Mouse (Mus musculus) erythroid progenitor cell, adult 5-6 weeks (primary cell): ENCODE results near the gene Gpbar1. TPM values are rescaled to one million over a fixed set of nuclear protein-coding genes. Genes with fewer than 3 reads are reported as not detected.
"Not testable (repeated sequence)": the region's sequence is repeated elsewhere in the genome, so short reads cannot be mapped to it uniquely, and the experiment has no call there.

Experiments used
- ATAC-seq: replicated peaks from 2 replicates; pipeline ENCODE4 v1.8.0; 2016; ENCODE audit warnings: moderate number of reproducible peaks, mild to moderate bottlenecking, moderate TSS enrichment, inconsistent platforms; ENCODE audit not compliant: poor library complexity, low FRiP score, severe bottlenecking
- total RNA-seq, 2 experiments: library from RNA; stranded (forward) in 1 of 2; stranded (reverse) in 1 of 2; fragments of 150-400 nt in 1 of 2; fragments of 186-747, 209-891 nt in 1 of 2; gene quantifications; 2 replicates each; pipeline versions ENCODE4 v1.2.3 to v1.2.4; 2015 to 2017; ENCODE audit warnings: low replicate concordance in 2 of 2

Gene Gpbar1
- total RNA-seq, 2 experiments from 2014 or later: not detected

DNA sequence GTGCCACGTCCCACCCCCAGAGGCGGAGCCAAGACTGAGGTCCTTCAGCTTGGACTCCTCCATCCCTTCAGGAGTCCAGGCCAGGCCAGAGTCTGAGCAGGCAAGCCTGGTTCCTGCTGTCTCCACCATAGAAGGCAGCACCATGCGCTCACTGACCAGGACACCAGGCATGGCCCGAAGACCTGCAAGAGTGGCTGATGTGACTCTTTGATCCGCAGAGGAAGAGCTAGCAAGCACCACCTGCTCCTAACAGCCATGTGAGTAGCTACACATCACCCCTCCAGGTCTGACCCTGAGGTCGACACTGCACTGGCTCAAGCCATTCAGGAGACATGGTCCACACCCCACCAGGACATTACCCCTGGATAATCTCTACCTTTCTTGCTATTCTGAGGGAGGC is 1.3 kb upstream of the Gpbar1 start:
- ATAC-seq: no peak

- no peak for ATAC-seq
These were observed 340 bp upstream of the Gpbar1 start for GRCm38 (mm10) chr1:74277883-74278537.

DNA sequence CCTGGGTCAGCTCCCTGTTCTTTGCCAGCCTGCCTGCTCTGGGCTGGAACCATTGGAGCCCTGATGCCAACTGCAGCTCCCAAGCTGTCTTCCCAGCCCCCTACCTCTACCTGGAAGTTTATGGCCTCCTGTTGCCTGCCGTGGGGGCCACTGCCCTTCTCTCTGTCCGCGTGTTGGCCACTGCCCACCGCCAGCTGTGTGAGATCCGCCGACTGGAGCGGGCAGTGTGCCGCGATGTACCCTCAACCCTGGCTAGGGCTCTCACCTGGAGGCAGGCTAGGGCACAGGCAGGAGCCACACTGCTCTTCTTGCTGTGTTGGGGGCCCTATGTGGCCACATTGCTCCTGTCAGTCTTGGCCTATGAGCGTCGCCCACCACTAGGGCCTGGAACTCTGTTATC is 638 bp downstream of the Gpbar1 start:
- ATAC-seq: no peak

DNA sequence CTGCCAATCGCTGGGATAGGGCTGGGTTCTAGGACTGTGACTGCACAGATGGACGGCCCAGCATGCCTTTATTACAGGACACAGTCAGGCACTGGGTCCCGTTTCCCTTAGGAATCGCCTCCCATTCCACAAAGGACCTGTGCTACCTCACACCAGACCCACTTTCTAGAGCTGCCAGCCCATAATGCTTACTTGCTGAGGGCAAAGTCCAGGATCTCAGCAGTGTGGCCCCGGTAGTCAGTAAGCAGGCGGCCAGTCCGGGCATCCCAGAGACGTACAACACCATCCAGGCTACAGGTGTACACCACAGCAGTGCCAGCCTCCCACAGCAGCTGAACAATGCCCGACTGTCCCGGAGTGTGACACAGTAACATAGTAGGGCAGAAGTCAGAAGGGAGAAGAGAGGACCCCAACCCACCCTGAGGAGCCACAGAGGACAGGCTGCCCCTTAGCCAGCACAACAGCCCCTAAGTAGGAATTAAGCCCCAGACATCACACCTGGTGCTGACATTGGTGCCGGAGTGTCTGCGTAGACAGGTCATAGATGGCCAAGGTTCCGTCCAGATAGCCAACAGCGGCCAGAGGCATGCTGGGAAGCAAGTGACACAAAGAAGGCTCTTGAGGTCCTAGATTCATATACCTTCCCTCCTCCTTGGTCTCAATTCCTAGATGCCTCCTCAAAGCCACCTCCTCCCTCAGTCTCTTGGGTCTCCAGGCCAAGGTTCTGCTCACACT is 2.4 kb downstream of the Gpbar1 start:
- no peak for ATAC-seq

DNA sequence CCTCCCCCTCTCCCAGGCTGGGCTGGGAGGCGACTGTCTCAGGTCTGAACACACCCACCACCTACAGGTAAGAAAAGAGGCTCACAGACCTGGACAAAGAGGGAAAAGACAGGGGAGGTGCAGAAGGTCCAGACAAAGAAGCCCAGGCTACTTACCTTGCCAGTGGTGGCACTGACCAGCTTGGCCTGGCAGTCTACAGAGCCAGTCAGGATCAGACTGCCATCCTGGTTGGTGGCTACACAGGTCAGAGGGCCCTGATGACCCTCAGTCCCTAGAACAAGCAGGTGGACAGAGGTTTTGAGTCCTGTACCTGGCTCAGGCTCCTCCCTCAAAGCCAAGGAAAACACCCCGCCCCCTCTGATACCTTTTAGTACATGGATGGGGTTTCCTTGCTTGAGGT is 3.0 kb downstream of the Gpbar1 start:
- ATAC-seq: no peak

DNA sequence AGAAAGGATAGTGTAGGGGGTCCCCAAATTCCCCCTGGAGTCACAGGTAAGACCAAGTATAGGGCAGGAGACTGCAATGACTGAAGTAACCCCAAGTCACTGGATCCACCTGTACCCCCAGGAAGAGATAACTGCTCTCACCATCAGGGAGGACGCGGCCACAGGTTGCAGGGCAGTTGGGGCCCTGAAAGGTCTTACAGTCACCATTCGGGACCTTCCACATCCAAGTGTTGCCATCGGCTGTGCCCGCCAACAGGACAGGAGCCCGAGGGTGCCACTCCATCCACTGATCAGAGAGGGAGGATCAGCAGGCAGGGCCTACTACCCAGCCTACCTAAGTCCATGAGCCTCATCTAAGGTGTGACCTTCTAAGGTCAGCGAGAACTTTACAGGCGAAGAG is 3.5 kb downstream of the Gpbar1 start:
- ATAC-seq: no peak

- ATAC-seq: no peak
These were observed 4.7 kb downstream of the Gpbar1 start for GRCm38 (mm10) chr1:74282896-74283625.

GRCm38 (mm10) chr1:74283686-74284463 is 5.5 kb downstream of the Gpbar1 start:
- no peak for ATAC-seq

- ATAC-seq: peak; percentile 92
These were observed 6.3 kb downstream of the Gpbar1 start, which contains the start of the genes Aamp and Pnkd for GRCm38 (mm10) chr1:74284543-74285160. TSS of gene Aamp (minus strand) at chr1:74284738. TSS of gene Pnkd (plus strand) at chr1:74284930.

- no peak for ATAC-seq
These were observed 7.1 kb downstream of the Gpbar1 start for GRCm38 (mm10) chr1:74285212-74286010.

GRCm38 (mm10) chr1:74286869-74287607 is 8.7 kb downstream of the Gpbar1 start:
- not testable (repeated sequence) for ATAC-seq

DNA sequence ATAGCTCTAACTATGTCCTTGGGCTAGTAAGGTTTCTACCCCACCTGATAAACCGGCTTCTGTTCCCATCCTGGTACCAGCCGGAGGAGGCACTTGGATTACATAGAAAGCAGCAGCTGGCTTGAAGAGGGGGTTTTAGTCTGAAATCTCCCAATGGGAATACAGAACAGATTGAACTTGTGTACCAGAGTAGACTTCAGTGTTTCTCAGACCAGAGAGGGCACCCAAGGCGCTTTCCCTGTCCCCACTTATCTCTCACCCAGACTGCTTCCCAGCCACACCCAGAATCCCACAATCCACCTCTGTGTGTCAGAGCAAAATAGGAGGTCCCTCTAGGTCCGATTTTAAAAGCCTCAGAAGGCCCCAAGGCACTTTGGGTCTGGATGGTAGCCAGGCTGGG is 10.0 kb downstream of the Gpbar1 start:
- ATAC-seq: no peak

DNA sequence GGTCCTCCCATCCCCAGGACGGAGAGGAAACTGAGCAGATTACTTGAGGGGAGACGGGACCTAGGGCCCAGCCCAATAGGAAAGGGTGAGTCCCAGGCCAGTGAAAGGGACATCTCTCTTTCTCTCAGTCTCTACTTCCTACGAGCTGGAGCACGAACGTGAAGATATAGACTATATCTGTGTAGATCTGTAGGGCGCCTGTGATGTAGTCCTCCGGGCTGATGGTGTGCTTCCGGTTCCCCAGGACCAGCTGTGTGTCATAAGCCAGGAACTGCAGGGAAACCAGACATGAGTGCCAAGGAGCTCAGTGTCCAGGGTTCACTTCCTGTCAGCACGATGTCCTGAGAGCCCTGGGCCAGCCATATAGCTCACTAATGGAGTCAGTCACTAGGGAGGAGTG is 10.9 kb downstream of the Gpbar1 start:
- no peak for ATAC-seq

DNA sequence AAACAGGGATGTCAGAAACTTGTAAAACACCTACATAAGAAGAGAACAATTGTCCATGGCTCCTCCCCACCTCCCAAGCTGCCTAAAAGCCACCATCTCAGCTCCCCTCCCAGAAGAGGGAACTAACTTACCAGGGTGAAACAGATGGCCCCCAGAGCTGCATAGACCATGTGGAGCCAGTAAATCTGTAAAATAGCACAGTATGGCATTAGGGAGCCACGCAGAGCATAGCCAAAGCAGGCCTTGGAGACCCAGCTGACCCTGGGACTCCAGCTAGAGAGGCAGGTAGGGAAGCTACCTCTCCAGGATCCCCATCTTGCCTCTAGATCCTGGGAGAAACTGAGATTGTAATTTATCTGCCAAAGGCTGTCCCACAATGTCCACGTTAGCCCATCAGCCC is 11.4 kb downstream of the Gpbar1 start:
- ATAC-seq: no peak

DNA sequence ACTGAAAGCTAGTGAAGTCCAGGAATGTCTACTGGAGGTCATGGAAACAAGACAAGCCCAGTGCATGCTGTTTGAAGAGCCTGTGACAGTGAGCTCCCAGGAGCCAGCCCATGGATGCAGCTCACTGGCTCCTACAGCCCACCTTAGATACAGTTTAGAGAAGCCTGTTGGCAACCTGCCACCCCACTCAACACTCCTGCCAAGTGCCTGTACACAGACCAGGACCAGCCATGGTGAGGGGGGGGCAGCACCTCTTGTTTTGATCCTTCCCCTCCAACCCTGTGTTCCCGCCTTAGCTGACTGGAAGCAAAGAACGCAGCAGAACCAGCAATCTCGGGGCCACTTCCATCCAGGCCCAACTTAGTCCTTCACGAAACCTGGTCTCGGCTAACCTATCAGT is 11.8 kb downstream of the Gpbar1 start:
- ATAC-seq: no peak

DNA sequence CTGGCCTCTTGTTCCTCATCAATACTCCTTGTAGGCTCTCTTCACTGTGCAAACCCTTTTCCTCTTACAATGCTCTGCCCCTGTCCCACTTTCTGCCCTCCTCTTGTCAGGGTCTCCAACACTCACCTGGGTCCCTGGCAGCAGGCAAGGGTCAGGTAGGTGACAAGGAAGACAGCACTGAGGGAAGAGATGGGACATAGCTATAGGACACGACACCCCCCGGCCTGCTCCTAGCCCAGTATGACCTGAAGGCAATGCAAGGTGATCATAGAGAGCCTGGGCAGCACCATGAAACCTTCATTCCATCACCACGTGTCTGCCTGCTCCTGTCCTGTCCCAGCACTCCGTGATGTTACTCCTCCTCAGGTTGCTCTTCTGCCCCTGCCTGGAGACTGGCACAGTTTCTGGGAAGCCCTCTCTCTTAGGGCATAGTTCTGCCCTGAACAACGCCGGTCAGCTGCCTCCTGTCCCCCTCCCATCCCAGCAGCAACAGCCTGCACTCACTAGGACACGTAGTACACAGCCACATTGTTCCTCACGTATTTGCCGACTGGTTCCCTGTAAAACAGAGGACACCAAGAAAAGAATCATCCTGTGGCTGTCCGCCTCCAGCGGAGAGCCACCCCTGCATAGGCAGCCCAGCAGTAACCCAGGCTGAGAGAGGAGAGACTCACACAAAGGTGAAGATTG is 14.1 kb downstream of the Gpbar1 start:
- ATAC-seq: no peak

- no peak for ATAC-seq
These were observed 15.1 kb downstream of the Gpbar1 start for GRCm38 (mm10) chr1:74293306-74293960.
